Mouse (Mus musculus) cerebellum, adult 8-10 months (tissue): Measurements from ENCODE around the gene Jak1.
A peak's percentile ranks its signal among the peaks of the same experiment; 100 is the strongest.

ENCODE experiments used
- DNase-seq: peaks from one replicate; pipeline ENCODE4 v3.0.0; 2022

Jak1 gene

DNA sequence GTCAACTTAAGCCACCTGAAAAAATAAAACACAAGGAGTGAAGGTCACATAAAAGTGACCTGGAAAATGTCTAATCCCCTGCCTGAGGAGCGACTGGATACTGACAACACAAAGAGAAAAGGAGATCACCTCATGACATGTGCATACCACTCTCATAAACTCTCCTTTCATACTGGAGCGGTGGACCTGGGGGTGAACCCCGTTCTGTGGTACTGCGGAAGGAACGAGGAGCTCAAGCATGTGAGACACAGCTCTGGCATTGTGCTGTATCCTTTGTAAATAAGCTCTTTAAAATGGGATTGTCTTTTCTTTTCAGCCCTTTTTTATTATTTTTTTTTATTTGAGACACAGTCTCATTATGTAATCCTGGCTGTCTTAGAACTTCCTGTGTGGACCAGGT is 84.4 kb downstream of the Jak1 start:
- DNase-seq: no peak

DNA sequence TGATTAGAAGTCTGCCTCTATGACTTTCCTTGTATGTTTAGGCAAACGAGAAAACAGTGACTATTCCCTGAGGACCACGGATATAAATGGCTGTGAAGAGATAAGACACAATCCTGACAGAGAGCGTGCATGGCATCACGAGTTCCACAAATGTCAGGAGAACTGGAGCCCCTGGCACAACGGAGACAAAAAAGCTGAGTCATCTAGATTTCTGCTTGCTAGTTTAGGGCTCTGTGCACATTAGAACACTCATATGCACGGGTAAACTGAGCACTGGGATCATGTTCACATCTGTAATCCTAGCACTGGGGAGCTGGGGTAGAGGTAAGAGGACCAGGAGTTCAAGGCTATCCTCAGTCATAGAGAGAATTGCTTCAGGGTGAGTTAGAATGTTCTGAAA is 85.2 kb downstream of the Jak1 start:
- no peak for DNase-seq

DNA sequence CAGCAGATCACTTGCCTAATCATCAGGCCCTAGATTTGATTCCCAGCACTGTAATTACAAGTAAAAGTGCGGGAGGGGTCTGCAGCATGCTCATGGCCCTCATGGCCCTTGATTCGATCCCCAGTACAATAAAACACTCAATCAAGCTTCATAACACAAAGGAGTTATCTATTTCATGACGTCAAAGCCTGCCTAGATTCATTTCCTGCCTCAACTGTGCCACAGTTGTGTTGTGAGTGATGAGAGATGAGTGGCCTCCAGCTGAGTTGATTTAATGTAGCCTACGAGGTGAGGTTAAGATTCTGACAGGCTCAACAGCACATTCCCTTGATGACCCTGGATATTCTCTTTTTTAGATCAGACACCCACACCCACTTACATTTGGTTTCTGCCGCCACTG is 86.0 kb downstream of the Jak1 start:
- no peak for DNase-seq

DNA sequence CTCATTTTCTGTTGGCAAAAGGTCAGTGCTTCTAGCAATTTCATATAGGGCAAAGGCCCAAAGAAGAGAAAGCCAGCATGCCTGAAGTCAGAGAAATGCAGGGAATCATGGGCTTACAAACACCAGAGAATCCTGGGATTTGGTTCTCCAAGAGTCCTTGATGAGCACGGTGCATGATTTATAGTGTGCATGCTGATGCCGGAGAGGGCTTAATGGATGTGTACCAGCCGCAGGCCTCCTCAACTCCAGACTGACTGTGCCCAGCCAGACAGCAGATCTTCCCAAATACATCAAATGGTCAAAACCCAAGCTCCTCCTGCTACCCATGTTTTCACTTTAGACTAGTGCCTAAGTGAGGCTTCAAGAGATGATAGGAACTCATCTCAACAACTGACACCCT is 87.3 kb downstream of the Jak1 start:
- DNase-seq: no peak

DNA sequence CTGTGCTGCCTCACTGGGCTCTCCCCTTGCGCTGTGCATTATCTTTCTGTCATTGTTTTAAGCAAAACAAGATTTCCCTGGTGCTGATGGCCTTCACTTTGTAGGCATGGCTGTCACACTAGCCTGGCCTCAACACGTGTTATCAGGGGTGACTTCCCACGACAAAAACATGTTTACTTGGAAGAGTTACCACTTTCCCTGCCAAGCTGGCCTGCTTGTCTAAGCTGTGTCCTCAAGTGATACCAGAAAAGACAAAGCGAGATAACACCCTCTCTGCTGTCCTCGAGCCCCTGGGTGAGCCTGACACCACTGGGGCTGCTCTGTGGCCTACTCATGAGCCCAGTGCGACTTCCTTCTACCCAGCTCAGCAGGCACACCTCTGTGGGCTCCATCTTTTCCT is 89.0 kb downstream of the Jak1 start:
- DNase-seq: no peak

DNA sequence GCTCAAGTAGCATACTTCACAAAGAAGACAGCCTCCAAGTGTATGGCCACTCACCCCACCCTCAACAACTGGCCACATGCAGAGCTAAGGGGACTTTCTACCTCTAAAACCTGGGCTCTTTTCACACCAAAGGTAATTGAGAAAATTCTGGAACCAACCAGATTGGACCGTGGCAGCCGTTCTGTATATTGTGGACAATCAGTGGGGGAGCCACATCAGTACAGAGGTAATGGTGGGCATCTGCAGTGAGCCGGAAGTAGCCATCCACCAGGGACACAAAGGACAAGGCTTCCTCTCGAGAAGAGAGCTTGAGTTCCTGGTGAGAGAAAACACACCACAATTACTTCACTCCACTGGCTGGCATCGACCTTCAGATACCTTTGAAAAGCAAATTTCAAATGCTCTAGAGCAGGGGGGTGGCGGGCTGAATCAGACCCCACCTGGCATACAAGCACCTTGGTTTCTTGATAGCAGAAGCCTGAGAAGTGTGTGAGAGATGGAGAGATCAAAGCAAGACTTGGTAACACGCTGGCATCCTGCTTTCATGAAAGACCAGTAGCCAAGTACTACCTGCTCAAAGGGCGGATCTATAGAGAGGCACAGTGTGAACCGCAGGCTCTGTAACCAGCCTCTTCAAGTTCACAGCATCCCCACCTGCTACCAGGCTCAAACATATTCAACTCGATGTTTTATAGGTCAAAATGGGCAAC is 90.0 kb downstream of the Jak1 start:
- DNase-seq: no peak

DNA sequence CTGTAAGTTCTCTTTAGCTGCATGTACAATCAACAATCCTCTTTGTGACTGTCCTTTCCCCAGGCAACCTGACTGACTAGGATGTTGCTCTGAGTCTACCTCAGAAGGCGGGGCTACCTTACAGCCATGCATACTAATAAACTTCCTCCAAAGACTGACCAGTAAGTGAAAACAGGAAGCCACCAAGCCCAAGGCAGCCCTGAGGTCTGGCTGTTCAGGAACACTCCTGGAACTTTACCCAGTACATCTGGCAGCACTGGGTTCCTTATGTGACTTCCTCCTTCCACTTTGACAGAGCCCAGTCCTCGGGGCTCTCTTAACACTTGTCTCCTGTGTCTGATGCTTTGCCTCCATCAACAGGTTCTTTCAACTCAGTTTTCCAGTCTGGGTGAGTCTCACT is 92.3 kb downstream of the Jak1 start:
- no peak for DNase-seq

DNA sequence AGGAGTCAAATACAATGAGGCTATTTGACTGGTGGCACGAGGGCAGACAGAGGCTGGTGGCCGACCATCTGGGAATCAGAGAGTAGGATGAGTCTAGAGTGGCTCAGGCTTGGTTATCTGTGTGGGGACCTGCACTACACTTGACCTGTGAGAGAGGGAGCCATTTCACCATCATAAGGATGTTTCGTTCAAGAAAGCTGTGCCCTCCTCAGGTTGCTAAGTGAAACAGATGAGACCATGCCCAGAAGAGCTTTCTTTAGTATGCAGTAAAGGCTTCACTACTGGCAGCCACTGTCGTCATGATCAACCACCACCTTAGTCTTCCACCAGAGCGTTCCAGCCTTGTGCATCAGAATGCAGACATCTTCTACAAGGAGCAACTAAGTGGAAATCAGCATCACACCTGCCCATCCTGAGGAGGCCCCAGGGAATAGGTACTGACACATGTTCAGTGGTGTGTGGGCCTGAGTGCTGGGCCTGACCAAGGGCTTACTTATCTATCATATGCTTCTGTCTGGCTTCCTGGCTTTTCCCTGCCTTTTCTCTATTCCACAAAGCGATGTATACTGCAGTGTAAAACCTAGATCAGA is 96.8 kb downstream of the Jak1 start:
- peak; percentile 40 for DNase-seq

DNA sequence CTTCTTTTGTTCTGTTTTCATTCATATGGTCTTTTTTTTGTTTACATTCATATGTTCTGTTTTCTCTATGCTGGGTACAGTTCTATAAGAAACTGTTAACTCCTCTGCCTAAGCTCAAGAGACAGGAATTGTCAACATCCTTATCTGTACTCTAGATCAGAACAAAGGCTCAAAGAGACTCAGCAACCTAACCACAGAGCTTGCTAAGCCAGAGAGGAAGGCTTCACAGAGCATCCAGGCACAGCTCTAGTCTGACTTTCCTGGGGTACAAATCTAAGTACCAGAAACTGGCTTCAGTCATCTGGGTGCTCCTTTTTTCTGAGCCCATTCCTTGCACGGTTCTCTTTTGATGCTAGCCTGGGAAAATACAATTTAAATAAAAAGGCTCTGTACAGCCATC is 97.3 kb downstream of the Jak1 start:
- no peak for DNase-seq

DNA sequence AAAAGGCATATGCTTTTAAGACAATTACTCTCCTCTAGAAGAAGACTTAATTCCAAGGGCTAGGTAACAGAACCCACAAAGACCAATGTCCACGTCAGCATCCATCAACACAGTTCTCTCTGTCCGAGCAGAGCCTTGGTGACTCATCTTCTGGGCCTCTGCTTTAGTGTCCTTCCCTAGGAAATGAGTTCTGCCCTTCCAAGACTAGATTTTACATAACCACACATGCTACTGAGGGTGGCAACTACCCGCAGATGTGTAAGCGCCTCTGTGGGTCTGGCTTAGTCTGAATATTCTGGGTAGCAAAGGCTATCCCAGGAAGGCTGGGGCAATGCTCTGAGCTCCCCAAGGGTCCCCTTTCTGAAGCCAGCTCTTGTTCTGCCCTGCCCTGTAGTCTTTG is 99.3 kb downstream of the Jak1 start:
- DNase-seq: no peak

DNA sequence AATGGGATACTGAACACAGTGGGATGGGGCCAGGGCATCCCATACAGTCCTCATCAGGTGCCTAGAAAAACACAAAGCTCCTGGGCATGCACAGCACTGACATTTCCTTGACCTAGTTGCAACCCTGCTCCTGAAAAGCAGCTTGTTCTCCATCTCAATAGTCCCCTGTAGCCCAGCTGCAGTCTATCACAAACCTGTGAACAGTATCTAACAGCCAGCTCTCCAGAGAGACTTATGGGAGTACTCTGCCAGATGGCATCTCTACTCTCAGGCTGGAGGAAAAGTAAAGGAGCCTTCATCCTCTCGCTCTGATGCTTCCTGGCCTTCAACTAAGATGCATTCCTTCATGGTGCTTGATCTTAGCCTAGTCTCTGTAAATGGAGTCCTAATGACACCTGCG is 100.4 kb downstream of the Jak1 start:
- DNase-seq: no peak

DNA sequence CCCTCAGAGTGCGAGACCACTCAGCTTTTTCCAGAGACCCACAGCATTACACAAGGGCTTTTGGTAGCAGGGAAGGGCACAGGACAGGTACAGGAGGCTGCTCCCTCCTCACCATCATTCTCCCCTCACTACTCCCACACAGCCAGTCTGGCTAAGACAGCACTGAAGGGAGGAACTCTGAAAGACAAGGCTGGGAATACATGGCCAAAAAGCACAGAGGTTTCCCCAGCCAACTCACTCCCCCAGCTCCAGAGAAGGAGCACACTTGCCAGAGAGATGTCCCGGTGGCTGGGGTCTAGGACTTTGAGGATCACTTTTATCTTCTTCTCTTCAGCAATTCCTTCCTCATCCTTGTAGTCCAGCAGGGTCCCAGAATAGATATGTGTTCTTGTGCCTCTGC is 100.9 kb downstream of the Jak1 start:
- DNase-seq: no peak

DNA sequence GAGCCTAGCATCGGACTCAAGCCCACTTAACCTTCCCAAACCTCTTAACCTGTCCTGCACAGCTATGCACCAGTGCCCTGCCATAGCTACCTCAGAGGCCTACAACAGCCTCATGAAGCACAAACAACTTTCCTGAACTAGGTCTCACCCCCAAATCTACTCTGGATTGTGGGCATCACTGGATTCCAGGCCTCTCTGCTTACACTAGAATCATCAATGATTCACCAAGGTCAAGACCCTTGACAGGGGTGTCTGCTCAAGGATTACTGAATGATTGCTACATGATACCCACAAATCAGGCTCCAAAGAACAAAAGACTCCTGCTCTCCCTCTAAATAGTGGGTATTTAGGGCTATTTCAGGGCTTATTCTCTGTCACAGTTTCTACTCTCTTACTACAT is 104.3 kb downstream of the Jak1 start:
- no peak for DNase-seq

DNA sequence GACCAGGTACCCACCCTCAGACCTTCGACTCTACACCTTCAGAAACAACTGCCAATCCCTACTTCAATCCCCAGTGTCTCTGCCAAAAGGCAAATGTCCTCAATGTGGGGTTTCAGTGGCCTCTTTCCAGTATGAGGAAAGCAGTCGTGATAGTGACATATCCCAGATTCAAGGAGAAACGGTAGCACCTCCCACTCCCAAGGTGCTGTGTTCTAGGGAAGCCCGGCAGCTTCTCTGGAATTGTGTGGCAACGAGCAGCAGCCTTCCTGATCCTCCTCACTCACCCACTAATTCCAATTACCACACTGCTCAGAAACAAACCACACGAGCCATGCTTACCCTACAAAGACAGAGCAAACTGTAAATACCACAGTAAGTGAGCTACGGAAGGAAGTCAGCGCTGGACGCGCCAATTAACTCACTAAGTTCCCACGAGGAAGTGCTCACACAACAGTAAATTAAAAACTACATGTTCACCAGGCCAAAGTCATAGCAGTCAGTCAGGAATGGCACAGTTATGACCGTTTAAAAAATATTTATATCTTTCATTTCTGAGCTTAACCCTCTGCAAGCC is 105.8 kb downstream of the Jak1 start:
- no peak for DNase-seq

DNA sequence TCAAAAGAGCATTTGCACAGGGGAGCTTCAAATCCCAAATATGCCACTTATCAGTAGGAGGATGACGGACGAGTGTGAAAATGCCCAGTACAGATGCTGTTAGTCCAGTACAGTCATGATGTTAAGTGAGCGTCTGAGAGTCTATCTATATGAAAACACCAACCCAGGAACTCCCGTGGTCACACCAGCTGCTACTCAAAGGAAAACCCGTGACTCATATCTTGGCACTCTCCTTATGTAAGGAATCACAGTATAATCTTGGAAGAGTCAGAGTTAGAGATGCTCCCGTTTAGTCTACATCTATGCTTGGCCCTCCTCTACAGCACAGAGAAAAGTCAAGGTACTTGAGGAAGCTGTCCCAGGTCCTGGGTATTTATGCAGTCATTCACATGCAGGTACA is 106.8 kb downstream of the Jak1 start:
- peak; percentile 15 for DNase-seq

DNA sequence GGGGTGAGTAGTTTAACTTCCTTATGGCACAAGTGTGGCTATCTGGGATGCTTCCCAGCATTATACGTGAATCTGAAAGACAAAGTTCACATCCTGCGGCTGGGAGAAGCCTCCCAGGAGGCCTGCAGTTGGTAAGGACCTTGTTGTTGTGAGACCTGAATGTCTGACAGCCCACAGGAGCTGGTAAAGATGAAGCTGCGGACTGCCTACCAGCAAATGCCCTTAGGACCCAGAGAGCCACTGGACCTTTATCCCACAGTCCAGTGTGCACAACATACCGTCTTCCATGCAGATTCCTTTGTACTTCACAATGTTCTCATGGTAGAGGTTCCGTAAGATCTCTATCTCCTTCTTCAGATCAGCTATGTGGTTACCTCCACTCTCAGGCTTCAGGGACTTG is 107.6 kb downstream of the Jak1 start:
- no peak for DNase-seq

DNA sequence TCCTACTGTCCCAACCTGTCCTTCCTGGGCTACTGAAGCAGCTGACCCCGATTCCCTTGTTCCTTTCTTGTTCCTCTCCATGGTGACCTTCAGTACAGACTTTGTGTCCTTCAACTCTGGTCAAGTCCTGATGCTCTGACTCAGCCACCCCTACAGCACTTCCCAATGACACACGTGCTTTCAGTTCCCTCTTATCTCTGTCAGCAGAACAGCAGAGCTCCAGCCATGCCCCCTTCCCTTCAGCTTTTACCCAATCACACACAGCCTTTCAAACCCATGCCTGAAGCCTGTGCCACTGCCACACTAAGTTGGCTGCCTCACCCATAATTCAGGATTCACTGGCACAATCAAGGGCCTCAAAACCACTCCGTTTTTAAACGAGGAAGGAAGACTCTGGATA is 109.5 kb downstream of the Jak1 start:
- DNase-seq: no peak

DNA sequence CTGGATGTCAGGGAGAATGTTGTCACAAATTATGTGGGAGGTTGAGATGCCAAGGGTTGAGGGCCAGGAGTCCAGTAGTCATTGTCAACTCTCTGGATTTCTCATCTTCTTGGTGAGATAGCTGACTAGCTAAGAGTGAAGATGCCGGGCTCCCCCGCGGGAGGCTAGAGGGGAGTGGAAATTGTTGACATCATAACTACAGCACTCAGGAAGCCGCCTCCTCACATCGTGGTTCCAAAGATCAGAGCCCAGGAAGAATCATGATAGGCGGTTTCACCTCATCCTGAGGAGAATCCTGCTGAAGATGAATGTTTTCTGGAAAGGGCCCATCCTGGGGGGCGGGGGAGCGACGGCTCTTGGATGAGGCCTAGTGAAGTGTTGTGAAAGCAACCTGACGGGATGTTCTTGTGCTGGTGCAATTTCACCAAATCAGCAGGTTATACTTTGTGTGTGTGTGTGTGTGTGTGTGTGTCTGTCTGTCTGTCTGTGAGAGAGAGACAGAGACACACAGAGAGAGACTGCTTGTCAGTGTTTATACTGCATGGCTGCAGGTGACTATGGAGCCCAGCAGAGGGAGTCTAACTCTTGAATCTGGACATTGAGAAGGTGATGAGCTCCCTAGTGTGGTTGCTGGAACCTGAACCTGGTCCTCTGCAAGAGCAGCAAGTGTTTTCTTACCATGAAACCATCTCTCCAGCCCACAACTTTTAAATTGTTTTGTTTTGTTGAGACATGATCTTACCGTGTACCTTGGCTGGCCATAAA is 118.0 kb downstream of the Jak1 start:
- no peak for DNase-seq

DNA sequence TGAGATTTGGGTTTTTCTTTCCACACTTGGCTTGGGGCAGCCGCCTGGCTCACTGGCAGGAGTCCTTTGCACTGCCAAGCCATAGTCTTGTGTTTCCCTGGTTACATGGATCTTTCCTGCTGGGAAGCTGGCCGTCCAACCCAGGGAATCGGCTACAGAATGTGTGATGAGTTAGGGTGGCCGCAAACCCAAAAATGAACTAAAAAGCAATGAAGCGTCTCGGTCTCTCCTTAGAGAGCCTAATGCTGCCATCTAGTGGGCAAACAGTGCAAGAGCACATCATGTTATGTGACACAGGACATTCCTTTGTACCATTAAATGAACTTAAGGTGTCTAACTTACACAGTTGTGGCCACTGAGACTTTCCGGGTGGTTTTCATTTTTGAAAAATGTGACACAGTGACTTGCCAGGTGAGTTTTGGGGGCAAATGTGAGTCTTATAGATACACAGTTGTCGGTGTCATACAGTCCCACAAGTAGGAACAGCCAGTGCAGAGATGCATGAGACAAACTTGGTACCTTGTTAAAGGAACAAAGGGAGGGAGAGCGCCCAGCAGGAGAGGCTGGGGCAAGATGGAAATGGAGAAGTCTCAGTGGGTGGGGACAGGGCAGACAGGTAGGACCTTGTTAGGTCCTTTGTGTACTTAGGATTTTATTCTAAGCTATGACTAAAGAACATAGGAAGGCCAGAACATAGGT is 118.9 kb downstream of the Jak1 start:
- DNase-seq: peak; percentile 75

DNA sequence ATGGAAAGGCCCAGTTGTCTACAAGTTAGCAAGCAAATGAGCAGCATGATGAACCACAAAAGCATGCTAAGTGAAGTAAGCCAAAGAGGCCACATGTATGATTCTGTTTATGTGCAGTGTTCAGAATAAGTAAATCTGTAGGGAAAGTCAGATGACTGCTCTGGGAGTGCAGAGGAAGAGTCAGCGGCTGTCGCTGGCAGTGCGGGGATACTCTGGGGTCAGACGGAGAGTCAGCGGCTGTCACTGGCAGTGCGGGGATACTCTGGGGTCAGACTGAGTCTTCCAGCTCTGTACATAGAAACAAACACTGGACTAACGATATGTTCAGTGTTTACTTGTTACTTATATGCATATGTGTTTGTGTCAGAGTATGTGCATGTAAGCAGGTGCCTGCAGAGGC is 120.3 kb downstream of the Jak1 start:
- DNase-seq: no peak

DNA sequence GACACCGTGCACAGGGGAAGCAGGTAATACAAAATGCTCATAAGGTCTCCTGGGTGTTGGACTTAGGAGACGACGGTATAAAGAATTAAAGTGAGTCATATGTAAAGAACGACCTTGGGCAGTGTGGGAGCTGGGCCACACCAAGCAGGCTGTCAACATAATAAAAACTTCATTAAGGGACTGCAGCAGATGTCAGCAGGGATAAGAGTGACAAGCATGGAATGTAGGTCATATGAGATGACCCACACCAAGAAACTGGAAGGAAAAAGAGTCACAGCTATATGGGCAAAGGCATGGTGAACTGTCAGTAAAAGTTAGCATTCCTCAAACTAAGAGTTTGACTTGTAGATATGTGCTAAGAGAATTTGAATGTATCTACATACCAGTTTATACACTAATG is 120.7 kb downstream of the Jak1 start:
- no peak for DNase-seq

DNA sequence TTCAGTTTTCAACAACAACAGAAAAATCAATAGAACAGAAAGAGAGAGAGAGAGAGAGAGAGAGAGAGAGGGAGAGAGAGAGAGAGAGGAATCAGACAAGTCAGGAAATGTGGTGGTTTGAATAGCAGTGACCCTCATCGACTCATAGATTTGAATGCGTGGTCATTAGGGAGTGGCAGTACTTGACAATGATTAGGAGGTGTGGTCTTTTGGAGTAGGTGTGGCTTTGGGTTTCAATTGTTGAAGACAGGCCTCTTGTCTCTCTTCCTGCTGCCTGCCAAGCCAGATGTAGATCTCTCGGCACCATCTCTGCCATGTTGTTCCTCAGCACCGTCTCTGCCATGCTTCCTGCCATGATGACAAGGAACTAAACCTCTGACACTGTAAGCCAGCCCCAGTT is 121.2 kb downstream of the Jak1 start:
- no peak for DNase-seq

DNA sequence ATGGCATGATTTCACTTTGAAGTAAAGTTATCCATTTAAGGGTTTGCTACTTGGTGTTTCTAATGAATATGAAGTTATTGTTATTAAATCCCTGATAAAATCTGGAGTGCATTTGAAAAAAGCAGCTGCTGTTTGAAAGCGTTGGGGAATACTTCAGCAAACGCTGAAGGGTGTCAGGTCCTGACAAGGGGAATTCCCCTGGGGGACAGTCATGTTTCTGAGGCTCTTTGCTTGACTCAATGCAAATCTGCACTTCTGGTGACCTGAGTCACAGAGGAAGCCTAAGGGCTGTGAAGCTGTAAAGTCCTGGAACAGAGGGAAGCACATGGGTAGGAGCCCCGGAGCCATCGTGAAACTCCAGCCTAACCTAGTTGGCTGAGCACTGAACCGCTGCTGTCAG is 123.3 kb downstream of the Jak1 start:
- no peak for DNase-seq

DNA sequence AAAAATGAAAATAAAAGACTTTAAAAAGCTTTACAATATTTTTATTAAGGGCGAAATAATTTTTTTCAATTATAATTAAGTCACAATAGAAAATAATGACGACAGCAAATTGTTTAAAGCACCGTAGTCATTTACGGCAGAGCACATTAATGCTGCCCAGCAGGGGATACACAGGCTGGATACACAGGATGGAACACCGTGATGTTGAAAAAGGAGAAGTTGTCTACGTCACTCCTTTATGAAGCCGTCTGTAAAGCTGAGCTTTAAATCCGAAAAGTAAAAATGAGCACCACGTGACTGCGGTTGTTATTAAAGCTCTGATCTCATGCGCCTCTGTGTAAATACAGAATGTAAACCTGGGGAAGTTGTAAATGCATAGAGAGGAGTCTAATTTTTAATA is 127.1 kb downstream of the Jak1 start:
- no peak for DNase-seq
